Mouse (Mus musculus) C2C12 (cell line): ENCODE data around the gene Ttc39b.

Source experiments
- CTCF ChIP-seq: IDR thresholded peaks from one replicate; pipeline ENCODE4 v1.5.1; 2011; ENCODE audit not compliant: control insufficient read depth, insufficient read depth, insufficient read length
- MYOD1 ChIP-seq: IDR thresholded peaks from one replicate; pipeline ENCODE4 v1.6.1; 2011; ENCODE audit warnings: low read depth; ENCODE audit not compliant: control insufficient read depth, insufficient read length
- MYOG ChIP-seq: IDR thresholded peaks from one replicate; pipeline ENCODE4 v1.6.1; 2011; ENCODE audit not compliant: control insufficient read depth, insufficient read length; ENCODE audit errors: extremely low read depth
- USF1 ChIP-seq: IDR thresholded peaks from one replicate; pipeline ENCODE4 v1.6.1; 2011; ENCODE audit warnings: low read depth, mild to moderate bottlenecking, control low read depth, moderate library complexity

DNA sequence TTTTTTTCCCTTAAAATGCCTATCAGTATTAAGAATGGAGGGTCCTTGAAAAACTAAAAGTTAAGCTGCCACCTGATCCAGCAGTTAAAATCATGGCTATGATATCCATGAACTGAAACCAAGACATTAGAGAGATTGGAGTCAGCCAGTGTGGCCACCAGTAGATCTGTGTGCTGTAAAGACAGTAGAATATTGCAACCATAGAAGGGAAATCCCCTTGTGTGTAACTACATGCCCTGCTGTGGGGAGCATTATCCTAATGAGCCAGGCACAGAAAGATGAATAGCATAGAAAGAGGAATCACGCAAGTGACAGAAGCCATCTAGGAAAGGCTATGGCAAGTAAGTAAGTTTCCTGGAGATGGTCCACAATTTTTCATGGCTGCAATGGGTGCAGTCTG lies 24.9 kb upstream of the Ttc39b start:
- TF ChIP-seq MYOD1 (no peak), CTCF (no peak), MYOG (no peak), USF1 (no peak)
